Mouse (Mus musculus): ENCODE results near the gene Zbtb9. TPM values are rescaled to one million over a fixed set of nuclear protein-coding genes. Genes with fewer than 3 reads are reported as not detected.
"Not testable (repeated sequence)": the region's sequence is repeated elsewhere in the genome, so short reads cannot be mapped to it uniquely, and the experiment has no call there.

Zbtb9 gene
- polyA plus RNA-seq (2015; fragmentation: Nextera tagmentation; extraction: Ambion mirVana) = 15.5 and 16.7 TPM in 2 replicates

GRCm38 (mm10) chr17:26972703-26973574 lies at the start of gene Zbtb9:
Zbtb9 (plus strand) TSS chr17:26973167.
- no peaks in the 10 kb centered on the region for H3K27me3 ChIP-seq
- peak within 1 kb of the TSS; percentile 90 for H3K27ac ChIP-seq
- H3K9ac ChIP-seq = peak within 1 kb of the TSS; percentile 86
- under 1% methylated on average over 70 of the region's 75 CpGs for whole genome bisulfite sequencing
- H3K9me3 ChIP-seq = 0 out of 2 replicates have a peak, but pooled peaks cover 2% of the 10 kb centered on the region
- peaks cover 46% of the 10 kb centered on the region for H3K4me1 ChIP-seq
- H3K4me2 ChIP-seq (replicated peaks) = peak within 1 kb of the TSS; percentile 98
- peaks cover 59% of the 10 kb centered on the region for H3K36me3 ChIP-seq
- H3K4me3 ChIP-seq = peak within 1 kb of the TSS; percentile 87
- peak; percentile 99 for ATAC-seq (ENCODE audit: low FRiP score, low read depth)

DNA sequence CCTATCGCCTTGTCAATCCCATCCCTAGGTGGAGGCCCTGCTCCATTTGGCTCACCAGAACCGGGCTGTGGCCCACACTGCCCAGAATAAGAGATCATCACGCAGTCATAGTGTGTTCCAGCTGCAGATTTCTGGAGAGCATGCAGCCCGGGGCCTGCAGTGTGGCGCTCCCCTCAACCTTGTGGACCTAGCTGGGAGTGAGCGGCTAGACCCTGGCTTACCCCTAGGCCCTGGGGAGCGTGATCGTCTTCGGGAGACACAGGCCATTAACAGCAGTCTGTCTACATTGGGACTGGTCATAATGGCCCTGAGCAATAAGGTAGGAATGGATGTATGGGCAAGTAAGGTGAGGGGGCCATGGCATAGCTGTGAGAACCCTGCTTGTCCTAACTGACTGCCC lies 47.6 kb upstream of the Zbtb9 start:
- not testable (repeated sequence) for ATAC-seq (ENCODE audit: low FRiP score, low read depth); H3K27ac ChIP-seq; H3K27me3 ChIP-seq; H3K4me1 ChIP-seq; H3K4me3 ChIP-seq; H3K4me2 ChIP-seq (replicated peaks); H3K9ac ChIP-seq; H3K9me3 ChIP-seq
- peaks cover 71% of the 10 kb centered on the region for H3K36me3 ChIP-seq
- WGBS = 94% methylated on average over 9 of the region's 9 CpGs

GRCm38 (mm10) chr17:26931795-26932194 lies 41.2 kb upstream of the Zbtb9 start:
- not testable (repeated sequence) for H3K4me2 ChIP-seq (replicated peaks); H3K9me3 ChIP-seq; ATAC-seq (ENCODE audit: low FRiP score, low read depth); H3K27me3 ChIP-seq; H3K27ac ChIP-seq; H3K9ac ChIP-seq; H3K4me3 ChIP-seq
- peaks cover 54% of the 10 kb centered on the region for H3K36me3 ChIP-seq
- H3K4me1 ChIP-seq = peaks cover 19% of the 10 kb centered on the region
- 69% methylated on average over 7 of the region's 7 CpGs for WGBS

DNA sequence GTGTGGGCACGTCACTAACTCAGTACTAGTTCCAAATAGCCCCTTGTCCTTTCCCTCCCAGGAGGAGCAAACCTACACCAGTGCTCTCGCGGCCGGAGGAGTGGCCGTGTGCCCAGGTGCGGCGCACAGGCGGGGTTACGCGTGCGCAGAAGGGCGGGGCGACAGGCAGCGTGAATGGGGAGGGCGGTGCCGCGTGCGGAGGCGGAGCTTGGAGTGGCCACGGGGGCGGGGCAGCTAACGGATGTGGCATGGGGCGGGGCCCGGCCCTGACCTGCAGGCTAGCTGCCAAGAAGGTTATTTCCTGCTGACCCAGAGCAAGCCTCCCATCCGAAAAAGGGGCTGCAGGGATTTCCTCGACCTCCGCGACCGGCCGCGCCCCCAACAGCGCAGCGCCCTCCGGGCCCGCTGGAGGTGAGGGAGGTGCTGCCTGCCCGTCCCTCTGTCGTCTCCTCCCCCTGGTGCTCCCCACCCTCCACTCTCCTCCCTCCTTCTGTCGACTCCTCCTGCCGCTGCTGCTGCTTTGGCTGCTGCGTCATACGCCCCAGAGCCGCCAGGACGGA lies 40.0 kb upstream of the Zbtb9 start, which contains the start of gene Phf1:
Gene Phf1, plus strand, starts transcription at position 214 of the 560 bp plus-strand sequence.
- peaks cover 25% of the 10 kb centered on the region for H3K4me1 ChIP-seq
- H3K27me3 ChIP-seq = no peaks in the 10 kb centered on the region
- peak within 1 kb of the TSS; percentile 84 for H3K9ac ChIP-seq
- H3K27ac ChIP-seq = peak within 1 kb of the TSS; percentile 87
- H3K4me3 ChIP-seq = peak within 1 kb of the TSS; percentile 74
- peak within 1 kb of the TSS; percentile 93 for H3K4me2 ChIP-seq (replicated peaks)
- peak; percentile 89 for ATAC-seq (ENCODE audit: low FRiP score, low read depth)
- no peaks in the 10 kb centered on the region for H3K9me3 ChIP-seq
- WGBS = 0% methylated on average over 41 of the region's 43 CpGs
- peaks cover 52% of the 10 kb centered on the region for H3K36me3 ChIP-seq

DNA sequence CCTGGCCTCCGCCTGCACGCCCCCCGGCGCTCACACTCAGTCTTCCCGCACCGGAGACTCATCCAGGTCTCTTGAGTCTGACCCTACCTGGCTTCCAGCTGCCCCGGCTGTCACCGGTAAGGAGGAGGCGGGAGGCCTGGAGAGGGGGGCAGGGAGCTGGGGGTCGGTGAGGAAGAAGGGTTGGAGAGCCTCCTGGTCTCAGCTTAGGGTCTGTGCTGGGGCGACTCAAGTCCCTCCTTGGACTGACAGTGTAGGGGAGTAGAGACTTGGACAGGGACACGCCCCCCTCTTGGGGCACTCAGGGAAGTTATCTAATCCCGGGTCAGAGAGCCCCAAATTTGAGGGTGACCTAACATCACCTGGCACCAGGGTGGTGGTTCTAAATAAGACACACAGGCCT lies 39.5 kb upstream of the Zbtb9 start:
- Histone ChIP-seq H3K27me3 (no peaks in the 10 kb centered on the region), H3K9ac (peak overlapping the region; percentile 84), H3K4me3 (peak overlapping the region; percentile 74), H3K36me3 (peaks cover 51% of the 10 kb centered on the region), H3K27ac (peak overlapping the region; percentile 87), H3K4me1 (peaks cover 30% of the 10 kb centered on the region), H3K9me3 (no peaks in the 10 kb centered on the region), H3K4me2 (replicated peaks) (peak overlapping the region; percentile 93)
- ATAC-seq (ENCODE audit: low FRiP score, low read depth) = peak; percentile 8; the same call in 1 of the 2 replicates
- WGBS = 6% methylated on average over 13 of the region's 13 CpGs

GRCm38 (mm10) chr17:26933885-26934827 lies 38.8 kb upstream of the Zbtb9 start:
- no peaks in the 10 kb centered on the region for H3K27me3 ChIP-seq
- no peaks in the 10 kb centered on the region for H3K9me3 ChIP-seq
- peak overlapping the region; percentile 87; the same call in 1 of the 2 replicates for H3K27ac ChIP-seq
- H3K9ac ChIP-seq = peak overlapping the region; percentile 84
- H3K4me2 ChIP-seq (replicated peaks) = peak overlapping the region; percentile 93
- 78% methylated on average over 16 of the region's 16 CpGs for WGBS
- H3K36me3 ChIP-seq = peaks cover 45% of the 10 kb centered on the region
- peaks cover 34% of the 10 kb centered on the region for H3K4me1 ChIP-seq
- peak overlapping the region; percentile 74 for H3K4me3 ChIP-seq
- ATAC-seq (ENCODE audit: low FRiP score, low read depth) = no peak

- no peak overlapping the region for H3K4me3 ChIP-seq
- H3K27ac ChIP-seq = no peak overlapping the region
- H3K9me3 ChIP-seq = no peaks in the 10 kb centered on the region
- 88% methylated on average over 9 of the region's 9 CpGs for WGBS
- H3K9ac ChIP-seq = no peak overlapping the region
- H3K4me2 ChIP-seq (replicated peaks) = no peak overlapping the region
- peaks cover 37% of the 10 kb centered on the region for H3K36me3 ChIP-seq
- peaks cover 37% of the 10 kb centered on the region for H3K4me1 ChIP-seq
- no peaks in the 10 kb centered on the region for H3K27me3 ChIP-seq
- ATAC-seq (ENCODE audit: low FRiP score, low read depth) = no peak
These were observed 37.9 kb upstream of the Zbtb9 start for GRCm38 (mm10) chr17:26935027-26935426.

DNA sequence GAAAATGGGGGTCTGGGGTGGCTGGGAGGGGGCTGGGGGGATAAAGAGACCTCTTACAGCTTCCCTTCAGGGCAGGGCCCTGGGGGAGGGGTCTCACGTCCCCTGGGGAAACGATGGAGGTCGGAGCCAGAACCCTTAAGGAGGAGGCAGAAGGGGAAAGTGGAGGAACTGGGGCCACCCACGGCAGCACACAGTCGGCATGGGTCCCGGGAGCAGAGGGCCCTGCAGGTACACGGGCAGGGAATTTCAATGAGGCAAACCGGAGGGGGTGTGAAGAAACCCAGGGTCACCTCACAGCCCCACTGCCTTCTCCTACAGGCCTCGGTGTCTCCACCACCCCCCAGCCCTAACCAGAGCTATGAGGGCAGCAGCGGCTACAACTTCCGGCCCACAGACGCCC lies 36.5 kb upstream of the Zbtb9 start:
- Histone ChIP-seq H3K9me3 (no peaks in the 10 kb centered on the region), H3K4me1 (peaks cover 47% of the 10 kb centered on the region), H3K36me3 (peaks cover 35% of the 10 kb centered on the region), H3K27me3 (no peaks in the 10 kb centered on the region), H3K9ac (0 out of 2 replicates have a peak overlapping the region, but pooled peaks have one; percentile 13), H3K4me2 (replicated peaks) (no peak overlapping the region), H3K27ac (no peak overlapping the region), H3K4me3 (no peak overlapping the region)
- WGBS = 83% methylated on average over 12 of the region's 12 CpGs
- ATAC-seq (ENCODE audit: low FRiP score, low read depth) = no peak

DNA sequence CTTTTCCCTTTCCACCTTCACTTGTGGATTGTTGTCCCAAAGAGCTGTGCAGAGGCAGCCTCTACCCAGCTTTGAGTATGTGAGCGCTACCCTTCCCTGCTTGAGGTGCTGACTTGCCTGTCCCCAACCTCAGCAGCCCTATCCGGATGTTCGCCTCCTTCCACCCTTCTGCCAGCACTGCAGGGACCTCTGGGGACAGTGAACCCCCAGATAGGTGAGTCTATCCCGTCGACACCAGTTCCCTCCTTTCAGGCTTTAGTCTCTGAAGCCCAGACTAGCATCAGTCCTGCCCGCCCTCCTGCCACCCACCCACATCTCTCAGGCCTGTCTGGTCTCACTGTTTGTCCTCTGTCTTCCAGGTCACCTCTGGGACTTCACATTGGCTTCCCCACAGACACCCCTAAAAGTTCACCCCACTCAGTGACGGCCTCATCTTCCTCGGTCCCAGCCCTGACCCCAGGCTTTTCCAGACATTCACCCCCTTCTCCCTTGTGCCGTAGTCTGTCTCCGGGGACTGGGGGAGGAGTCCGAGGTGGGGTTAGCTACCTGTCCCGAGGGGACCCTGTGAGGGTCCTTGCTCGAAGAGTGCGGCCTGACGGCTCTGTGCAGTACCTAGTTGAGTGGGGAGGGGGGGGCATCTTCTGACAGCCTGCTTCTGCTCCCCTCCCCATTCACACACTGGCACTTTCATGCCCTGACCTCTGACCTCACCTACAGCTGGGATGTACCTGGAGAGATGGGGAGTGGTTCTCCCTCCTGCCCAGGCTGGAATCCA lies 35.9 kb upstream of the Zbtb9 start:
- WGBS = 80% methylated on average over 15 of the region's 15 CpGs
- H3K4me3 ChIP-seq = no peak overlapping the region
- peaks cover 35% of the 10 kb centered on the region for H3K36me3 ChIP-seq
- H3K9me3 ChIP-seq = no peaks in the 10 kb centered on the region
- H3K4me1 ChIP-seq = peaks cover 49% of the 10 kb centered on the region
- H3K27ac ChIP-seq = no peak overlapping the region
- no peak for ATAC-seq (ENCODE audit: low FRiP score, low read depth)
- H3K4me2 ChIP-seq (replicated peaks) = peak overlapping the region; percentile 99; the same call in 1 of the 2 replicates
- H3K27me3 ChIP-seq = no peaks in the 10 kb centered on the region
- no peak overlapping the region for H3K9ac ChIP-seq

DNA sequence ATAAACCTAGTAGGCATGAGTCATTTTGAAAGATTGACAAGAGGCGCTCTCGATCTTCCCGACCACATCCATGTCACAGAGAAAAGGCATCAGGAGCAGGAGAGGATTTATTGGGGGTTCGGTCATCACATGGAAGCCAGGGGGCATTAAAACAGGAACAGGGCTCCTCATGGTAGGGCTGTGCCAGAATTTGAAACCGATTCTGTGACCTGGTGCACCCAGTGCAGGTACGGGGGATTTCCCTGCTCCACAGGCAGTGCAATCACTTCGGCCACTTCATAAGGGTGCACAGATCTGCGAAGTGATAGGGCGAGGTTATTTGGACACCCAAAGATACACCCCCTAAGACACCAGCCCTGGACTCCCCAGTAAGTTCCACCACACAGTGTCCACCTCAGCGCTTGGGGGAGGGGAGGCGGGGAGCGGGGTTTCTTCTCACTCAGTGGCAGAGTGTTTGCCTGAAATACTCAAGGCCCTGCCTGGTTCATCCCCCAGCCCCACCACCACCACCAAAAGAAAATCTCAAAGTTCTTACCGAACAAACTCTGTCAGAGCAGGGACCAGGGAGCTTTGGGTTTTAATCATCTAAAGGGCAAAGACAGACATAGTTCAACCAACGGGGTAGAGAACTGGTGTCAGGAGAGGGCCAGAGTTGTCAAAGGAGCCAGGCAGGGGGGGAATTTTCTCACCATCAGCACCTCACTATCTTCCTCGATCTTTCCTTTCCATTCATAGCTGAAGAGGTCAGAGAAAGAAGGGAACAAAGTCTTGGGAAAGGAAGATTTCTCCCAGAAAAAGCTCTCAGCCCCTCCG lies 34.9 kb upstream of the Zbtb9 start:
- Histone ChIP-seq H3K27me3 (no peaks in the 10 kb centered on the region), H3K9ac (peak overlapping the region; percentile 87), H3K27ac (peak overlapping the region; percentile 88; the same call in 1 of the 2 replicates), H3K36me3 (peaks cover 35% of the 10 kb centered on the region), H3K4me2 (replicated peaks) (peak overlapping the region; percentile 99), H3K4me1 (peaks cover 54% of the 10 kb centered on the region), H3K4me3 (peak overlapping the region; percentile 67), H3K9me3 (no peaks in the 10 kb centered on the region)
- ATAC-seq (ENCODE audit: low FRiP score, low read depth) = no peak
- 54% methylated on average over 16 of the region's 16 CpGs for WGBS

Data from limb, embryonic 13.5 days (tissue).